Mouse (Mus musculus) urinary bladder, postnatal 10 days (tissue): ENCODE measurements around the gene Gm28308.

Experiments used
- DNase-seq: peaks from one replicate; pipeline ENCODE4 v3.0.0; 2022; ENCODE audit warnings: low spot score

Gene Gm28308

DNA sequence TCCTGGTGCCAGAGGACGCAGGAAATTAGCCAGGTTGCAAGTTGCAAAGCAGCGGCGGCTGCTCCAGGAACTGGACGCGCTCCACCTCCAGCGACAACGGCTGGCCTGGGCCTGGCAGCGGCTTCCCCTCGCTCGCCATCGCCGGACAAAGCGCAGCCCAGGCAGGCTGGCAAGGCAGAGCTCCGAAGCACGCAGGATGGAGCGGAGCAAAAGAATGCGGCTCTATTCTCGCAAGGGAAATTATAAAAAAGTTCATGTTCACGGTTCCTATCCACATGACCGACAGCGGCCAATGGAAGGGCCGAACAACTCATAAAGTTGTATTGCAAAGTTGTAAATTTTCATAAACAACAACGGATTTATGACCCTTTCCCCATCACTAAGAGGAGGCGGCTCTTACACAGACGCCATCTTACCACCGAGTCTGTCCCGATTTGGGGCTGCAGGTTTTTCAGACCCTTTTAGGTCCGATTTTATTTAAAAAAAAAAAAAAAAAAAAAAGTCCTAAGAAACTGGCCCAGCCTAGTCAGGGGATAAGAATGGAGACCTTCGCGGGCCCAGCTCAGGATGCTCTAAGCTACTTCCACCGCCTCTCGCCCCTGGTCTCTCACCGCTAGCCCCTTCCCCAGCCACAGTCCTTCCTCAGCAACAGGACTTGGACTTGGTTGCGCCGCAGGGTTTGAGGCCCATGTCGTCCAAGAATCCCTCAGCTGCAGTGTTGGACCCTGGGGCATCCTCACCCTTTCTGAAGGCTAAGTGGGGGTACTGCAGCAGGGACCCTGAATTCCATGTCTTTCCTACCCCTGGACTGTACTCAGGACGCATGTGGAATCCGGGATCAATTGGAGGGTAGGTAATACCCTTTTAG, at the start of gene Gm28308, which contains the start of gene Hoxa3:
Gene Gm28308 (minus strand): TSS at position 221 of the 868 bp plus-strand sequence.
Gene Hoxa3 (minus strand): TSS at position 218 of the 868 bp plus-strand sequence.
- DNase-seq: no peak

- DNase-seq: no peak
Observed at GRCm38 (mm10) chr6:52262463-52263320, 49.6 kb upstream of the Gm28308 start.

DNA sequence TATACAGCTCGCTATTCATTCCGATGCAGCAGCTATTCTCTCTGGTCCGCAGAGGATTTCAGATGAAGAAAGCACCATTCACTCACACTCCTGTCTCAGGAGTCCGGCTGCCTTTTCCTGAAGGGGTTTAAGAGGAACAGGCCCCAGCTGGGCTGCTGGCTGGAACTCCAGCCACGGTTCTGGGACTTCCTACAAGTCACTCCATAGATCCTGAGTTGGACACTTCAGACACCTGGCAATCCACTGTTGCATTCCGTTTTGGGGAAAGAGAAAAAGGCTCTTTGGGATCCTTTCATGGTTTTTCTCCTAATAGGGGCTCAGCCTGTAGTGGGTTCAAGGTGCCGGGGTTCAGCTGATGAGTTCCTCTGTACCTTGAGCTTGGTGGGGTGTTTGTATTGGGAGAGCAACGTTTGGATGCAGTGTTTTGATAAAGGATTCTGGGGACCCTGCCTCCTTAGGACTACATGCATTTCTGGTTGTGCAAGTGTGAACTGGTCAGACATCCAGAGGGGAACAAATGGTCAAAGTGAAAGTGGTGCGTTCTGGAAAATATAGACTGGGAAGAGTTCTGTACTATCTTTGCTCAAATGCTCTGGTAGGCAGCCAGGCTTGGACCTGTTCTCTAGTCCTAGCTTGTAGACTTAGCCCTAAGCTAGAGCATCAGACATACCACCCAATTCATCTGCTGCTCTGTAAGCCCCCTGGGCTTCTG, 48.8 kb upstream of the Gm28308 start:
- DNase-seq: no peak

GRCm38 (mm10) chr6:52260654-52261575, 47.8 kb upstream of the Gm28308 start, which contains the start of gene Hoxa13:
Gene Hoxa13 (minus strand): TSS chr6:52260880.
- DNase-seq: no peak

GRCm38 (mm10) chr6:52259811-52260261, 46.7 kb upstream of the Gm28308 start:
- no peak for DNase-seq

- no peak for DNase-seq
Observed at GRCm38 (mm10) chr6:52259081-52259790, 46.1 kb upstream of the Gm28308 start.

DNA sequence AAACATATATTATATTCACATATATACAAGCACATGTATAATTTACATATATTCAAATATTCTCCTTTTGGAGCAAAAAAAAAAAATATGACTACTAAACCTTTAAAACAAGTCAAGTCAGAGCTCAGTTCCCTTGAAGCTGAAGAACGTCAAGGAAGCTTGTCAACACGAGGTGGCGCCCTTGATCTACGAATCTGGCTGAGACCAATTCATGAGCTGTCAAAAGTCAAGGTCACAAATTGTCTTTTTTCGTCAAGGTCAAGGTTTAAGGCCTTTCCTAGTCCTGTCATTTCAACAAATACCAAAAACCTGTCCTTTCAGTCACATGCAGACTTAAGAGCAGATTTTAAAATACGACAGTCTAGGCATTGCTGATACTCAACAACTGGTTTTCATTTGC, 43.8 kb upstream of the Gm28308 start:
- DNase-seq: no peak

DNA sequence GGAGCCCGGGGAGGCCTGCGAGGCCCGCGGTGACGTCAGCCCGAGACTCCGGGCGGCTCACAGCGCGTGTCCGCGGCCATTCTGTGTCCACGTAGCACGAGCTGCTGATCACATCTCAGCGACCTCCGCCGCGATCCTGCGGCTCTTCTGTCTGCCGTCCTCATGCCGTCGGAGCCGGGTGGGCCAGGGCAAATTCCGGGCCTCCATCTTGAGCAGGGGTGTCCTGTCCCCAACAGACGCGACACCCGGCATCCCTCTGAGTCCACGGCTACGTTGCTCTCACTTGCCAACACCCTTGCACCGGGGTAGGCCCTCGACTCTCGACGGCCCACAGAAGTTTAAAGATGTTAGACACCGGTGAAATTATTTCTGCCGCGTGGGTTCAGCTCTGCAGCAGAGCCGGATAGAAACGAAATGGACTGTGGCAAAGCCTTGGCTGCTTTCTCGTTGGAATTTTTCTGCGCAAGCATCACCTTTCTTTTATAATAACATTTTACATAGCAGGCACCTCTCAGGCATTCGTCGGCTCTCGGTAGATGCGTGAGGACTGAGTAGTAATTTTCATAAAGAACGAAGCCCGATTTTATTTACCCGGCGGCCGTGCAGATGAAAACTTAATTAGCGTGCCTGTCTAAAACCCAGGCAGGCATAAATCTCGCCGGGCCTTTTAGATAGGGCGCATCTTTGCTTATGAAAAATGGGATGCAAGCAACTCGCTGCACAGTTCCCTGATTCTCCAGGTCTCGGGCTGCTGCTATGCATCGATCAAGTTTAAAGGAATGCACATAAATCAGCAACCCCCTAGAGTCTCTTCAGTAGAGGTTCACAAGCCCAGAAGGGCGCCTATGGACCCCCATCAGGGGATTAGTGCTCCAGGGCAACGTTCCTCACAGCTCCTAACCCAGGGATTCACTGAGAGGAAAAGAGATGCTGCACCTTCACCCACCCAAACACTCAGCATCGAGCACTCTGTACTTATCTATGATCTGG, 40.7 kb upstream of the Gm28308 start:
- DNase-seq: peak; percentile 16

DNA sequence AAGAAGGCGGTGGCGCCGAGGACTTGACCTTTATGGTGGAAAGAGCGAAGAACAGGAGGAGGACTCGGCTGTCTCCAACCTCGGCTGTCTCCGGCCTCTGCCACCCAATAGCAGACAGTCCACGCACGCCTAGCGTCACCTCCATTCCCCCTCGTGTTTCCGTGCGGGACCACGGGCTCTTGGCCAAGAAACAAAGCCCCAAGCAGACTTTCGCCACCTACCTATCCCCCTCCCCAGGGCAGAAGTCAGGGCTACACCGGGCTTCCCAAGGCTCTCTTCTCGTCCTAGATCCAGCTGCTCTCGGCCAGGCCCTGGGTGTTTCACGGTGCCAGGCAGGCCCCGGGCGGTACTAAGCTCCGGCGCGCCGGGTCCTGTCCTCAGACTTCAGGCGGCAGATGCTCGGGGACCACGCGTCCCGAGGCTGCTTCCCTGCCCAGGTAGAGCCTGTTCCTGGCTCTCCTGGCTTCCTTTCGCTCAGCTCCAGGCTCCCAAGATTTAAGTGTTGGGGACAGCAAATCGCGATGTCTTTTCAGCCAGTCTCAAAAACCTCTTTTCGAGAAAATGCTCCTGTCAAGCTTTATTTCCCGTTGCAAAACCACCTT, 39.7 kb upstream of the Gm28308 start:
- peak; percentile 14 for DNase-seq

DNA sequence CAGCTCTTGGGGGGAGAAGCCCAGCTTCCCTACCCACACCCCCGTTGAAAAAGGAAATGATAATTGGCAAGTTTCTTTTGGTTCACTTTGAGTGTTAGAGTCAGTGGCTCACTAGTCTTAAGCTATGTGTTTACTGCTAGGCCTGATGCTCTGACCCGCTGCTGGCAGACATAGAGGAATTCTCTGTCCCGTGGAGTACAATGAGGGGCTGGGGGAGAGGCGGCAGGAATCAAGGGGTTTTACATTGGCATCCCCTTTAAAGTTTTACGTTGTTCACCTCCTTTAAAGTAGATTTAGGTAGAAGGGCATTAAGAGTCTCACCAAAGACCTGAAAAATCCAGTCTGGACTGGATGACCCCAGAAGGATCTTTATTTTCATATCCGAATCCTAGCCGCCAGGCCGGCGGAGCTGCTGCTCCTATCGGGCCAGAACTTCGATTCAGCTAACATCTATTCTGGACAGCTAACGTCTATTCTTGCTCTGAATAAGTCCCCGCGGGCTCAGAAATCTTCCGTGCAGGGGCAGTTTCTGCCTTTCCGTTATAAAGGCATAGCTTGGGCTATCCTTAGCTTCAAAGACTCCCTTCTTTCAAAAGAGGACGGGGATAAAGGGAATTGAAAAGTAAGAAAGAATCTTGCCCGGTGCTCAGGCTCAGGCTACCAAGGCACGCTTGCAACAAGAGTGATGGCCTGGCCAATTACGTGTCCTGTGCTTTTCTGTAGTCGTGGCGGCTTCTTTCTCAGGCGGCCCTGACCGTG, 39.1 kb upstream of the Gm28308 start:
- peak; percentile 8 for DNase-seq

DNA sequence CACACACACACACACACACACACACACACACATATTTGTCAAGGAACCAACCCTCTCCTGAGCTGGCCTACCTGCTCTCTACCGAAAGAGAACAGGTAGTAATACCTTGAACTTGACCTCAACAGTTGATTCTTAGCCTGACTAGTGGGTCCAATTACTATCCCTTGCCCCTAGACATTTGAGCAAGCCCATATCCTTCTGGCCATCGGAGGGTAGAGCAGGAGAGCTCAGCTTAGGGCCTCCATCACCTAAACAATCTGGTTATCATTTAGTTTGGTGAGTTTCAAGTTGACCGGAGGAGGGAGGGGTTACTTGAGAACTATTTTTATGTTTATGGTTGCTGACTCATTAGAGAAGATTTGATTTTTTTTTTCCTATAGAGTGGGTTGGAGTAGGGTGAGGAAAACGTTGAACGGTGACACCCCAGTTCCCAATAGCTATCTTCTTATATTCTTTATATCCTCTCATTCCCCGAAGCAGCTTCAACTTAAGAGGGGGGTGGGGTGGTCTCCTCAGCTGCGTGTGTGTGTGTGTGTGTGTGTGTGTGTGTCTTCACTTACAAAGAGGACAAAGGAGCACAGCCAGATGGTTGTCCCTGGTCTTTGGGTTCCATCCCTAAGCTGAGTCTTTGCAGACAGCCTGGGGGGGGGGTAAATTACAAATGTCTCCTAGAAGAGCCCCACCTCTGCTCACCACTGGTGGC, 38.2 kb upstream of the Gm28308 start:
- peak; percentile 6 for DNase-seq

GRCm38 (mm10) chr6:52249826-52250225, 36.7 kb upstream of the Gm28308 start:
- no peak for DNase-seq

GRCm38 (mm10) chr6:52249415-52249738, 36.2 kb upstream of the Gm28308 start:
- peak; percentile 7 for DNase-seq

- DNase-seq: peak; percentile 8
Observed at GRCm38 (mm10) chr6:52248638-52249414, 35.7 kb upstream of the Gm28308 start.

DNA sequence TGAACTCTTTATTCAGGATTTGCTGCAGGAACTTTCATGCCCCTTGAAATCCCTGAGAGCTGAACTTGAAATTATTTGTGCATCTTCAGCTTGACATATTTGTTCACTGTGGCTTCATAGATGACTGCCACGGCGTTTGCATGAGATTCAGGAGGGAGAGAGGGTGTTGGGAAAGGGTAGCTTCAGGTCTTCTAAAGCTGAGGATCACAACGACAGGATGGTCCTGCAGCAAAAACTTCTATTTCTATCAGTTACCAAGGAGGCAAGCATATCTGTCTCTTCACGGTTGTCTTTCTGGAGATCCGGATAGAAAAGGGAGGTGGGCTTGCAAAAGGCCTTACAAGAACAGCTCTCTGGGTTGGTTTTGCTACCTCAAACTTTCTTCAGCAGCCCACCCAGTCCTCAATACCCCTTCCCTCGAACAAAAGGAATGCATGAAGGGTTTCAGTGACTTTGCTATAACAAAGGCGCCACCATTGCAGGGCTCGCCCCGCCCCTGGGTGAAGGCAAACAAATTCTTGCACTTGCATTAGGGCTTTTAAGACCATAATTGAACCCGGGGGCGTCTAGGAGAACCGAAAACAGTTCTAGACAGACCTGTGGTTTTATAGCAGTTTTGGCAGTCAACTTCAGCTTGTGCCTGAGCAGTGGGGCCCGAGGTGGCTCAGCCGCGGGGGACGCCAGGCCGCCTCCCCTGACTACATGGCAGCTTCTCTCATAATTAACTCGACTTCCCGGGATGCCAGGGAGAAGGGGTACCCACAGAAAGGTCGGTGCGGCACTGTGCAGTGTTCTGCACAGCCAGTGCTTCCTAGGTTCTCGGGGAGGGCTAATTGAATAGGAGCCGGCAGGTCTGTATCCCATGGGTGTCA, 34.9 kb upstream of the Gm28308 start:
- peak; percentile 8 for DNase-seq

DNA sequence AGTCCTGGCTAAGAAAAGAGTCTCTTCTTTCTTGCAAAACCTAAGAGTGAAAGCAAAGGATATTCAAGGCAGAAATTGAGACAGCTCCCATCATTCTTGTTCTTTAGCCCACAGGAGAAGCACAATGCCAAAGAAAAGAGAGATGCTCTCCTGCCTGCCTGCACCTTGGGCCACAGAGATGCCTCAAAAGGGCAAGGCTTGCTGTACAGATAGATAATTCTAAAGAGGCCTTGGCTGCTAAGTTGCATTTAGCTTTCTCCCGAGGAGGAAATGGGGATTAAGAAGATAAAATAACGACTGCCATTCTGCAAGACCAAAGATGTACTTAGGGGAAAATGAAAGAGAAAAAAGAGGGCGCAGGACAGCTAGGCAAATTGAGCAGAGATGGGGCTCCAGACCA, 33.8 kb upstream of the Gm28308 start:
- no peak for DNase-seq
